Mouse (Mus musculus) hindbrain, postnatal 0 days (tissue): ENCODE results near the gene Rarb. TPM values are rescaled to one million over a fixed set of nuclear protein-coding genes. Genes with fewer than 3 reads are reported as not detected.

Experiments
- ATAC-seq: fragments of 200-750 bp; cut with Nextera tagmentation; 2 replicates; pipeline ENCODE4 v1.8.0; 2017; ENCODE audit warnings: mild to moderate bottlenecking, moderate TSS enrichment, moderate library complexity
- DNase-seq: peaks from one replicate; pipeline ENCODE4 v3.0.0-alpha.2; 2015; ENCODE audit warnings: low spot score
- H3K27ac ChIP-seq: fragments of 300-500 bp; sonication (generic); 2 replicates; pipeline ENCODE4 v1.5.1; 2014; ENCODE audit warnings: mild to moderate bottlenecking
- H3K27me3 ChIP-seq: fragments of 300-500 bp; sonication (generic); 2 replicates; pipeline ENCODE4 v1.6.1; 2014; ENCODE audit warnings: low read length, mixed read lengths; ENCODE audit not compliant: insufficient read depth
- H3K36me3 ChIP-seq: fragments of 300-500 bp; sonication (generic); 2 replicates; pipeline ENCODE4 v1.6.1; 2014; ENCODE audit warnings: low read length, mixed read lengths; ENCODE audit not compliant: insufficient read depth
- H3K4me1 ChIP-seq: fragments of 300-500 bp; sonication (generic); 2 replicates; pipeline ENCODE4 v1.6.1; 2014; ENCODE audit warnings: antibody characterized with exemption, low read length, mixed read lengths; ENCODE audit not compliant: insufficient read depth
- H3K4me2 ChIP-seq: fragments of 300-500 bp; sonication (generic); 2 replicates; pipeline ENCODE4 v1.6.1; 2014; ENCODE audit warnings: low read depth, mild to moderate bottlenecking, low read length, moderate library complexity, mixed read lengths
- H3K4me3 ChIP-seq: fragments of 300-500 bp; sonication (generic); 2 replicates; pipeline ENCODE4 v1.5.1; 2014; ENCODE audit warnings: low read length
- H3K9ac ChIP-seq: fragments of 300-500 bp; sonication (generic); replicated peaks from 2 replicates; pipeline ENCODE4 v1.6.1; 2014; ENCODE audit warnings: mild to moderate bottlenecking, low read length, moderate library complexity, mixed read lengths
- H3K9me3 ChIP-seq: fragments of 300-500 bp; sonication (generic); 2 replicates; pipeline ENCODE4 v1.6.1; 2016; ENCODE audit warnings: low read length, mixed read lengths
- CTCF ChIP-seq: IDR thresholded peaks from 2 replicates; pipeline ENCODE4 v1.5.1; 2016; ENCODE audit warnings: antibody characterized with exemption, control low read depth, low read depth
- WGBS: fragments of 180-500 bp; shearing (Covaris S2); extraction: QIAGEN DNeasy Blood & Tissue Kit; methylation state at CpG from one replicate; pipeline ENCODE4 v1.1.7; 2014; 5-methylcytosine and 5-hydroxymethylcytosine counted together
- polyA plus RNA-seq: library from polyadenylated mRNA; unstranded; fragments of >200 nt; fragmentation: Nextera tagmentation; extraction: Ambion mirVana; gene quantifications from 2 replicates; pipeline ENCODE4 v1.2.1, GENCODE M21; 2015
- total RNA-seq: library from RNA; depleted of rRNA; stranded (reverse); fragments of >200 nt; gene quantifications from 2 replicates; pipeline ENCODE4 v1.2.3, GENCODE M21; 2014

Gene Rarb
- total and polyA plus RNA-seq, 2 experiments from 2014 or later = 9.6 to 13.7 TPM

- no peak overlapping the region for H3K27ac ChIP-seq
Observed at GRCm38 (mm10) chr14:16437386-16437785, 381.6 kb downstream of the Rarb start.

GRCm38 (mm10) chr14:16434396-16435171 is 384.4 kb downstream of the Rarb start:
- Histone ChIP-seq H3K27me3 (no peaks in the 10 kb centered on the region), H3K36me3 (peaks cover 10% of the 10 kb centered on the region; the same call in 1 of the 2 replicates), H3K4me3 (no peak overlapping the region), H3K4me2 (no peak overlapping the region), H3K27ac (no peak overlapping the region), H3K9ac (no peak overlapping the region), H3K9me3 (no peaks in the 10 kb centered on the region), H3K4me1 (no peaks in the 10 kb centered on the region)
- peak; percentile 90 for TF ChIP-seq CTCF
- WGBS = 31% methylated on average over 3 of the region's 3 CpGs
- ATAC-seq = peak; percentile 61; the same call in 1 of the 2 replicates
- peak; percentile 76 for DNase-seq

More at GRCm38 (mm10) chr14:16437386-16437785, 381.6 kb downstream of the Rarb start:
- no peaks in the 10 kb centered on the region for H3K4me1 ChIP-seq
- H3K9me3 ChIP-seq = no peaks in the 10 kb centered on the region
- no peak for TF ChIP-seq CTCF
- H3K27me3 ChIP-seq = no peaks in the 10 kb centered on the region
- 87% methylated on average over 4 of the region's 4 CpGs for WGBS
- ATAC-seq (no peak), DNase-seq (no peak)
- H3K4me2 ChIP-seq = no peak overlapping the region
- H3K4me3 ChIP-seq = no peak overlapping the region
- peaks cover under 1% of the 10 kb centered on the region; the same call in 1 of the 2 replicates for H3K36me3 ChIP-seq
- H3K9ac ChIP-seq = no peak overlapping the region

- Histone ChIP-seq H3K27ac (no peak overlapping the region), H3K4me3 (no peak overlapping the region), H3K36me3 (peaks cover 10% of the 10 kb centered on the region; the same call in 1 of the 2 replicates), H3K4me2 (no peak overlapping the region), H3K27me3 (no peaks in the 10 kb centered on the region), H3K4me1 (no peaks in the 10 kb centered on the region), H3K9me3 (no peaks in the 10 kb centered on the region), H3K9ac (no peak overlapping the region)
- ATAC-seq (0 out of 2 replicates have a peak, but pooled peaks have one; percentile 27), DNase-seq (no peak)
- no peak for TF ChIP-seq CTCF
- 62% methylated on average over 2 of the region's 2 CpGs for whole genome bisulfite sequencing
Observed at GRCm38 (mm10) chr14:16433206-16433605, 385.8 kb downstream of the Rarb start.

GRCm38 (mm10) chr14:16432550-16432949 is 386.4 kb downstream of the Rarb start:
- no peaks in the 10 kb centered on the region for H3K4me1 ChIP-seq
- ATAC-seq (peak; percentile 39; the same call in 1 of the 2 replicates), DNase-seq (no peak)
- WGBS = 91% methylated on average over 3 of the region's 3 CpGs
- TF ChIP-seq CTCF = no peak
- no peak overlapping the region for H3K4me2 ChIP-seq
- H3K9me3 ChIP-seq = no peaks in the 10 kb centered on the region
- H3K27me3 ChIP-seq = no peaks in the 10 kb centered on the region
- peaks cover 10% of the 10 kb centered on the region; the same call in 1 of the 2 replicates for H3K36me3 ChIP-seq
- H3K9ac ChIP-seq = no peak overlapping the region
- no peak overlapping the region for H3K27ac ChIP-seq
- H3K4me3 ChIP-seq = no peak overlapping the region

GRCm38 (mm10) chr14:16431941-16432499 is 386.9 kb downstream of the Rarb start:
- H3K4me1 ChIP-seq = no peaks in the 10 kb centered on the region

GRCm38 (mm10) chr14:16427569-16427968 is 391.4 kb downstream of the Rarb start:
- H3K4me3 ChIP-seq = no peak overlapping the region
- H3K27me3 ChIP-seq = no peaks in the 10 kb centered on the region
- 76% methylated on average over 4 of the region's 4 CpGs for WGBS
- TF ChIP-seq CTCF = no peak
- no peaks in the 10 kb centered on the region for H3K9me3 ChIP-seq
- H3K9ac ChIP-seq = no peak overlapping the region
- H3K4me2 ChIP-seq = no peak overlapping the region
- peaks cover 23% of the 10 kb centered on the region for H3K36me3 ChIP-seq
- no peak overlapping the region for H3K27ac ChIP-seq
- H3K4me1 ChIP-seq = no peaks in the 10 kb centered on the region
- DNase-seq (no peak), ATAC-seq (no peak)

More at GRCm38 (mm10) chr14:16431941-16432499, 386.9 kb downstream of the Rarb start:
- no peak overlapping the region for H3K4me3 ChIP-seq
- H3K9ac ChIP-seq = no peak overlapping the region
- H3K4me2 ChIP-seq = no peak overlapping the region
- no peak for DNase-seq
- H3K27me3 ChIP-seq = no peaks in the 10 kb centered on the region
- no peak for TF ChIP-seq CTCF
- H3K27ac ChIP-seq = no peak overlapping the region
- WGBS = 73% methylated on average over 4 of the region's 4 CpGs
- peaks cover 10% of the 10 kb centered on the region; the same call in 1 of the 2 replicates for H3K36me3 ChIP-seq
- no peak for ATAC-seq
- H3K9me3 ChIP-seq = no peaks in the 10 kb centered on the region
